Mouse (Mus musculus): ENCODE results near the gene F12.

The F12 gene

DNA sequence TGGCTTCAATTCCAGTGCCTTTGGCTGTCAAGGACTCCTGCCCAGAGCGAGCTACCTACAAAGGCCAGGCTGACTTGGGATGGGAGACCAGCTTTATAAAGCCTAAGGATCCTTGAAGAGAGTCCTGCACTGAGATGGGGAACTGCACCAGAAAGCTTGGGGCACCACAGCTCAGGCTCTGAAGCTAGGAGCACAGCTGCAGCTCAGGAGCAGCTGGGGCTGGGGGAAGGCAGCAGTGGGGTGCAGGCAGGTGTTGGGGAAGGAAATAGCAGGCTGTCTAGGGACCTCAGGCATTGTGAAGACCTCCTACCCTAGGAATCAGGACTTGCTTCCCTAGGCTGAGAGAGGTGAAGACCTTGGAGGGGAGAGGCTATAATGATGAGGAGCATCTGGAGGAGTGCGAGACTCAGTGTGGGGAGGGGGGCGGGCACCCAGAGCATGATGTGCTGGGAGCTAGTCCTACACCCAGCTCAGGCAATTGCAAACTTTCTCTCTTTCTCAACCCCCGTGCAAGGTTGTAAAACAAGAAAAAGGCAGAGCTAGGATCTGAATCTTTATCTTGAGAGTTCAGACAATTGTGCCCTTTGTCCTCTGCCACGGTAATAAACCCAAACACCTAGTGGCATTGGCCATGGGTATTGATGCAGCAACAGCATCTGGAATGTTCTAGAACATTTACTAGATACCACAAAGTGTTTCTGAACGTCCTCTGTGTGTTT, 52.2 kb downstream of the F12 start:
- no peak for DNase-seq (ENCODE audit: low read depth in 1 of 2, low spot score in 2 of 2)

DNA sequence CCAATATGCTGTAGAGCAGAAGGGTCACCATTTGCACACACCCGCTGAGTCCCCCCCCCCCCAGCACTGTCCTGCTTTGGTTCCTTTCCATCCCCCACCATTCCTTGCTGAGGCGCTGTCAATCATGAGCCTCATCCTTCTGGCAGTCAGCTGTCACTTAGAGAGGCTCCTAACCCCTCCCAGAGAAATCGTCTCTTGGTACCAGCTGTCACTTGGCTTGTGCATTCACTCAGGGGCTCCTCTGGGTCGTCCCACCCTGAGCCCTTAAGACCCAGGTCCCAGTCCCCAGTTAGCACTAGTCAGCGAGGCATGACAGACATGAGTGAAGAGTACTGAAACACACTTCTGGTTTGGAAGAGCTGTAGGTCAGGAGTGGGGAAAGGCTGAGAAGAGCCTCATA, 54.9 kb downstream of the F12 start:
- no peak for DNase-seq (ENCODE audit: low read depth in 1 of 2, low spot score in 2 of 2)

DNA sequence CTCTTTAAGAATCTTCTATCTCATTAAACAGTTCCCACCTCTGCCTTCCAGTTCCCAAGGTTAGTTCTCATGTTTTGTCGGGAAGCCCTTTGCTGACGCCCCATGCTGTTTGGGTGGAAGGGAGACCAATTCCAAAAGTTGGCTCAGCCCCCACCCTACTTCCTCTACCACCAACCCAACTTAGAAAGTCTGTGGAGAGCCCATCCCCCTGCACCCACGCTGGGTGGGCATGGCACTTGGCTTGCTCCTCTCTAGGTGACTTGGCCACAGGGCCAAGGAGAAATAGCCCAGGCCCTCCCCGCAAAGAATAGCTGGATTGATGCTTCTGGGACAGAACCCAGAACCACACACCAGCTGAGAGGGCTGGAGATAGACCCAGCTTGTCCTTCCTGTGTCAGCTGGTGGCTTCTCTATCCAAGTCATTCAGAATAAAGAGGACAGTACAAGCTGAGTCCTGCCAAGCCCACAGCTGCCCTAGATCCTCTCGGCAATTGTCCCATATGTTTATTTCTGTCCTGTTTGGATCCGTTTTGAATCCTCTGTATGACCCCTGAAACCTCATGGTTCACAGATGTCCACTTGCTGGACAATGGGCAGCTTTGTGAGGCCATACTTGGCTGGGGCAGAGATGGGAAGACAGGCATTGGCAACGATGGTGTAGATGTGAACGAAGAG, 55.4 kb downstream of the F12 start:
- no peak for DNase-seq (ENCODE audit: low read depth in 1 of 2, low spot score in 2 of 2)

DNA sequence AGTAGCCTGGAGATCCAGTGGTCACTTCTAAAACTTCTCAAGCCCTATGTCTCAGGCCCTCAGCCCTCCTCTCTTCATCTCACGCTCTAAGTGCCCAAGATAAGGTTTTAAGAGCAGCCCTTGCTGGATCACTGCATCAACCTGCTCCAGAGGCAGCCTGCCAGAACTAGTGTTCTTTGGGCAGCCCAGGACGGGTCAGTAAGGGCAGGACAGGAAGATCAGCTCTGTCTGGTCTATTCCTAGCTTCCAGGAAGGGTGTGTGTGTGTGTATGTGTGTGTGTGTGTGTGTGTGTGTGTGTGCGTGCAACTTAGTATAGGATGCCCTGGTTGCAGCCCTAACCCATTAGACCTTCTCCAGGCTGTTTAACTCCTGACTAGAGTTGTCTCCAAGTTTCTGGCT, 56.4 kb downstream of the F12 start:
- DNase-seq (ENCODE audit: low read depth in 1 of 2, low spot score in 2 of 2), result no peak

DNA sequence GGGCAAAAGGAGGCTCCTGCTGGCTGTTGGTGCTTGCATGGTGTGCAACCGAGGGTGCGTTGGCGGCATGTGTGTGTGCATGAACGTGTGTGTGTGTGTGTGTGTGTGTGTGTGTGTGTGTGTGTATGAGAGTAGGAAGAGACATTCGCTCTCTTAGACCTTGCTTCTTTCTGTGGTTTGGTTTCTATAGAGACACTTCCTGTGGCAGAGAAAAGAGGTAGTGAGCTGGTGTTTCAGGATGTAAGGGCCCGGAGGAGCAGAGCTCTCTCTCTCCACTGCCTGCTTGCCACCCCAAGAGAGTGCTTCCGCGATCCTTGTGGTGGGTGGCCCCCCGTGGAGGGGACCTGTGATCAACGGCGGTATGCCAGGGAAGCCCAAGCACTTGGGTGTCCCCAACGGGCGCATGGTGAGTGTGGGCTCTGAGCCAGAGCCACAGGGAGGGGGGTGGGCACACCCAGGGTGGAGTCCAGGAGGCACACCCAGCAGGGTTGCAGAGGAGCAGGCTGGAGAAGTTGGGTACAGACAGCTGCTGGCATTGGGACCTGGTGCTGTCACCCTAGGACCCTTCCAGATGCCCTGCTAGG, 57.0 kb downstream of the F12 start, which contains the start of gene Rgs14:
Gene Rgs14 (plus strand): TSS at position 202 of the 584 bp plus-strand sequence.
- peak; percentile 43 to 50 for DNase-seq (ENCODE audit: low read depth in 1 of 2, low spot score in 2 of 2)

DNA sequence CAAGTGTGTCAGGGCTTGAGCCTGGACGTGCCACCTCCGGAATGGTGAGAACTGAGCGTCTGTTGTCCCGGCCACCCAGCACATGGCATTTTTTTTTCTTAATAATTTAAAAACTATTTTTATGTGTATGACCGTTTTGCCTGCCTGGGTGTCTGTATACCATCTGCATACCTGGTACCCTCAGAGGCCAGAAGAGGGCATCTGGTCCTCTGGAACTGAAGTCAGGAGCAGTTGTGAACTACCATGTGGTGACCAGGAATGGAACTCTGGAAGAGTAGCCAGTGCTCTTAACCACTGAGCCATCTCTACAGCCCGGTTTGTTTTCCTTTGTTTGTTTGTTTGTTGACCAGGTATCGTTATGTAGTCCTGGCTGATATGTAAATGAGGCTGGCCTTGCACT, 58.2 kb downstream of the F12 start:
- DNase-seq (ENCODE audit: low read depth in 1 of 2, low spot score in 2 of 2), result no peak
